Mouse (Mus musculus) spleen, adult 2 months (tissue): ENCODE data around the gene Casq1.

Experiments used
- CTCF ChIP-seq: fragments of 200-500 bp; IDR thresholded peaks from 2 replicates; pipeline ENCODE4 v1.5.1; 2011; ENCODE audit warnings: mild to moderate bottlenecking, inconsistent platforms; ENCODE audit not compliant: insufficient read depth, insufficient read length, insufficient replicate concordance; ENCODE audit errors: extremely low read depth
- POLR2A ChIP-seq: fragments of 200-500 bp; IDR thresholded peaks from 2 replicates; pipeline ENCODE4 v1.6.1; 2011; ENCODE audit warnings: low read depth, low read length, inconsistent platforms

GRCm38 (mm10) chr1:172200161-172200560 lies 19.5 kb downstream of the Casq1 start:
- TF ChIP-seq POLR2A, result no peak
- no peak for TF ChIP-seq CTCF
